Mouse (Mus musculus): ENCODE results near the gene Olfr1030. TPM values are rescaled to one million over a fixed set of nuclear protein-coding genes. Genes with fewer than 3 reads are reported as not detected.
"Not testable (repeated sequence)": the region's sequence is repeated elsewhere in the genome, so short reads cannot be mapped to it uniquely, and the experiment has no call there.

Gene Olfr1030
- polyA plus RNA-seq (2014; fragmentation: Nextera tagmentation; extraction: Ambion mirVana), result not detected in 2 replicates

DNA sequence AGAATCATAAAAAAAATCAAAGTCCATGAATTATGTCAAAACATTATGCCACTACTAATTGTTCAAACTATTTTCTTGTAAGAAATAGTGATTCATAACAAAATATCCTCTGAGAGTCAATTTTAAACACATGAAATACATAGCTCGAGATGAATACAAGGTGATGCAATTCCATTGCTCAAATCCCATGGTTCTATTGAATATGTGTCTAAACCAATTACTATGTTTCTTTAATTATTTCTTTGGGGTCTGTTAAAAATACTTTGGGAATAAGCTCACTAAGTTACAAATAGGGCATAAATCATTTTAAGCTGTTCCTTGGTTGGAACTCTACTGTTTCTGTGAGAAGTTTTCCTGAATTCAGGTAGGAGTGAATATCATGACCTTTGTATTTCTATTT is at the start of gene Olfr1030:
Gene Olfr1030 (plus strand): TSS at position 301 of the 400 bp plus-strand sequence.
- H3K36me3 ChIP-seq (ENCODE audit: control insufficient read depth, insufficient read depth, low read length), result no peaks in the 10 kb centered on the region
- no peaks in the 10 kb centered on the region for H3K4me1 ChIP-seq (replicated peaks; ENCODE audit: control insufficient read depth, insufficient read depth, low read length)
- no peaks in the 10 kb centered on the region for H3K9me3 ChIP-seq (ENCODE audit: control insufficient read depth, low read length)
- H3K4me3 ChIP-seq (ENCODE audit: low read depth, low read length), result no peak within 1 kb of the TSS
- 71% methylated on average over 1 of the region's 1 CpGs for WGBS
- no peak within 1 kb of the TSS for H3K9ac ChIP-seq (ENCODE audit: low read depth, low read length)
- no peak within 1 kb of the TSS for H3K4me2 ChIP-seq
- no peak within 1 kb of the TSS for H3K27ac ChIP-seq (ENCODE audit: low read depth, low read length)
- no peaks in the 10 kb centered on the region for H3K27me3 ChIP-seq (replicated peaks; ENCODE audit: control insufficient read depth, insufficient read depth, low read length)
- DNase-seq (ENCODE audit: low spot score) (no peak), ATAC-seq (replicated peaks; ENCODE audit: low FRiP score) (no peak)

DNA sequence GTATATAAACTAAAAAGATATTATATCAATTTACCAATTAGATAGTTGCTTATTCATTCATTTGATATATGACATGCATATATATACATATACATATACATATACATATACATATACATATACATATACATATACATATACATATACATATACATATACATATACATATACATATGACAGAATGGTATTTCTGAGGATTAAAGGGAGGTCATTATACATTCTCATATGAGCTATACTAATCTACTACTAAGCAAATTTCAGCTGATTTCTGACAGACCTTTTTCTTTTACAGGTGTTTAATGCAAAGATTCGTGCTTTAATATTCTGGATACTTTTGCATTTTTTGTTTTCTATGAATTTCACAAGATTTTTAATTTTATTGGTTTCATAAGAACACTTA is 28.9 kb upstream of the Olfr1030 start, which contains the start of gene Olfr1028:
Gene Olfr1028 (plus strand): TSS at position 301 of the 400 bp plus-strand sequence.
- 65% methylated on average over 1 of the region's 1 CpGs for WGBS

DNA sequence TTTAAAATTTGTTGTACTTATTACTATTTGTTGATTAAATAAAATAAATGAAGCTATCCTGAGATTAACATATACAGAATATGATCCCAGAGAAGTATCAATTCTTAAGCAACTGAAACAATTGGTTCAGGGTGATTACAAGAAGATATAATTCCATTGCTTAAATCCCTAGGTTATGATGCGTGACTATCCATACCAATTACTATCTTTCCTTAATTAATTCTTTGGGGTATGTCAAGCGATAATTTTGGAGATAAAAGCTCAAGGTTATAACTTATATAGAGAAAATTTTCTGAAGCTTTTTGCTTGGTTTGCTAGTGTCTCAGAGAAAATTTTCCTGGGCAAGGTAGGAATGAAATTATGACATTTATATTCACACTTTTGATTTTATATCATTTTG is 5.5 kb upstream of the Olfr1030 start, which contains the start of gene Olfr1029:
Gene Olfr1029 (plus strand): TSS at position 301 of the 400 bp plus-strand sequence.
- H3K9me3 ChIP-seq (ENCODE audit: control insufficient read depth, low read length), result no peaks in the 10 kb centered on the region
- H3K4me3 ChIP-seq (ENCODE audit: low read depth, low read length), result no peak within 1 kb of the TSS
- H3K36me3 ChIP-seq (ENCODE audit: control insufficient read depth, insufficient read depth, low read length), result no peaks in the 10 kb centered on the region
- H3K4me2 ChIP-seq, result no peak within 1 kb of the TSS
- H3K27ac ChIP-seq (ENCODE audit: low read depth, low read length), result no peak within 1 kb of the TSS
- no peaks in the 10 kb centered on the region for H3K4me1 ChIP-seq (replicated peaks; ENCODE audit: control insufficient read depth, insufficient read depth, low read length)
- 91% methylated on average over 2 of the region's 2 CpGs for WGBS
- no peak for DNase-seq (ENCODE audit: low spot score)
- ATAC-seq (replicated peaks; ENCODE audit: low FRiP score), result no peak
- no peak within 1 kb of the TSS for H3K9ac ChIP-seq (ENCODE audit: low read depth, low read length)
- H3K27me3 ChIP-seq (replicated peaks; ENCODE audit: control insufficient read depth, insufficient read depth, low read length), result no peaks in the 10 kb centered on the region

More for the DNA sequence above, 28.9 kb upstream of the Olfr1030 start, which contains the start of gene Olfr1028:
- Histone ChIP-seq H3K4me3 (ENCODE audit: low read depth, low read length) (no peak within 1 kb of the TSS), H3K27ac (ENCODE audit: low read depth, low read length) (no peak within 1 kb of the TSS), H3K4me2 (no peak within 1 kb of the TSS), H3K4me1 (replicated peaks; ENCODE audit: control insufficient read depth, insufficient read depth, low read length) (no peaks in the 10 kb centered on the region), H3K9me3 (ENCODE audit: control insufficient read depth, low read length) (no peaks in the 10 kb centered on the region), H3K9ac (ENCODE audit: low read depth, low read length) (no peak within 1 kb of the TSS), H3K36me3 (ENCODE audit: control insufficient read depth, insufficient read depth, low read length) (no peaks in the 10 kb centered on the region), H3K27me3 (replicated peaks; ENCODE audit: control insufficient read depth, insufficient read depth, low read length) (no peaks in the 10 kb centered on the region)
- ATAC-seq (replicated peaks; ENCODE audit: low FRiP score) (no peak), DNase-seq (ENCODE audit: low spot score) (no peak)

DNA sequence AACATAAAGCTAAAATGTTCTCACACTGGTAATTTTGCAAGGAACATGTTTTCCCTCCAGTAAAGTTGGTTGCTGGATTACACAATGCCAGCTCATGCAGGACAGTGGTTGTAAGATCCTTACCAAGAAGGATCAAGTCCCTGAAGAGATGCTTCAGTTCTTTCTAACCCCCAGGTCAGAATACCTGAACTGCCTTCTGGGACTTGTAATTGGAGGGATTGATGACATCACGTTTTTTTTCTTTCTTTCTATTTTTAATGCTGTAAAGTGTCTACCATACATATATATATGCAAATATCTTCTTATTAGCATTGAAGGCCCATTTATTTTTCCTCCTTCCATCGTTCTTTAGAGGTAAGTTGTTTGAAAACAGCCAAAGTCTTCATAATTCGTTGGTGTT is 10.9 kb downstream of the Olfr1030 start, which contains the start of gene Olfr1031:
Gene Olfr1031 (plus strand): TSS at position 301 of the 400 bp plus-strand sequence.
- Histone ChIP-seq H3K4me2 (no peak within 1 kb of the TSS), H3K9ac (ENCODE audit: low read depth, low read length) (no peak within 1 kb of the TSS), H3K4me3 (ENCODE audit: low read depth, low read length) (no peak within 1 kb of the TSS), H3K9me3 (ENCODE audit: control insufficient read depth, low read length) (no peaks in the 10 kb centered on the region), H3K27me3 (replicated peaks; ENCODE audit: control insufficient read depth, insufficient read depth, low read length) (no peaks in the 10 kb centered on the region), H3K4me1 (replicated peaks; ENCODE audit: control insufficient read depth, insufficient read depth, low read length) (no peaks in the 10 kb centered on the region), H3K27ac (ENCODE audit: low read depth, low read length) (no peak within 1 kb of the TSS), H3K36me3 (ENCODE audit: control insufficient read depth, insufficient read depth, low read length) (no peaks in the 10 kb centered on the region)
- WGBS, result 52% methylated on average over 3 of the region's 3 CpGs
- ATAC-seq (replicated peaks; ENCODE audit: low FRiP score), result no peak
- no peak for DNase-seq (ENCODE audit: low spot score)

DNA sequence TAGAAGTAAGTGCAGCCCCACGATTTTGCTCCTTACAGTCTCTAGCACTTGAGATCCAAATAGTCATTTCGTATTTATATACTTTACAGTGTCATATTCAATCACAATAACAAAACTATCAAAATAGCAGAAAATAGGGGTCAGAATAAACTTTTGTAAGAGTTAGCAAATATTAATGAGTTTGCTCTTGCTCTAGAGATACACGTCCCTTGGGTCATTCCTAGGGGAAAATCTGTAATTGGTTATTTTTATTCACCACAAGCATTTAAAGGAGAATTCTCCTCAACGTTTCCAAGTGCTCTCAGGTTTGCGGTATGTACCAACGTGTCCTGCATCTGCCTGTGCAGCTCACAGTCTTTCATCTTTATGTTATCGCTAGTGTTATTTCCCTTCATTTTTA is 26.2 kb downstream of the Olfr1030 start, which contains the start of gene Olfr1032:
Gene Olfr1032 (plus strand): TSS at position 301 of the 400 bp plus-strand sequence.
- H3K9me3 ChIP-seq (ENCODE audit: control insufficient read depth, low read length), result no peaks in the 10 kb centered on the region
- H3K27ac ChIP-seq (ENCODE audit: low read depth, low read length), result no peak within 1 kb of the TSS
- no peak within 1 kb of the TSS for H3K4me2 ChIP-seq
- H3K9ac ChIP-seq (ENCODE audit: low read depth, low read length), result no peak within 1 kb of the TSS
- H3K27me3 ChIP-seq (replicated peaks; ENCODE audit: control insufficient read depth, insufficient read depth, low read length), result no peaks in the 10 kb centered on the region
- DNase-seq (ENCODE audit: low spot score) (no peak), ATAC-seq (replicated peaks; ENCODE audit: low FRiP score) (no peak)
- H3K4me1 ChIP-seq (replicated peaks; ENCODE audit: control insufficient read depth, insufficient read depth, low read length), result no peaks in the 10 kb centered on the region
- no peaks in the 10 kb centered on the region for H3K36me3 ChIP-seq (ENCODE audit: control insufficient read depth, insufficient read depth, low read length)
- WGBS, result 78% methylated on average over 7 of the region's 7 CpGs
- H3K4me3 ChIP-seq (ENCODE audit: low read depth, low read length), result no peak within 1 kb of the TSS

DNA sequence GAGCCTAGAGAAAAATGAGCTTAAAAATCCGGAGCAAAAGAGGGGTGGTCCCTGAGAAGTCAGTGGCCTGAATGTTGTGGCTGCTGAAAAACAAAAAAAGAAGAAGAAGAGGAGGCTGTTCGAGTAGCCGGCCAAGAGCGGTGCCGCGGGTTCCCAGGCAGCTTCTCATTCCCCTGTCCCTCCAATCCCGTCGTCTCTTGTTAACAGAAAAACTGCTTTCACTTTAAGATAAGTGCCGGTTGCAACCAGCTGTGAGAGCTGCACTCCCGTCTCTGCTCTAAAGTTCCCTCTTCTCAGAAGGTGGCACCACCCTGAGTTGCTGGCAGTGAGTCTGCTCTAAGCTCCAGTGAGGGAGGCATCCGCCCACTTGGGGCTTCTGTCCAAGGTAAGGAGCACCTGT is 41.3 kb downstream of the Olfr1030 start, which contains the start of gene Olfr1033:
Gene Olfr1033 (plus strand): TSS at position 228 of the 400 bp plus-strand sequence.
- WGBS, result 2% methylated on average over 10 of the region's 11 CpGs
- H3K27ac ChIP-seq (ENCODE audit: low read depth, low read length); DNase-seq (ENCODE audit: low spot score); H3K9ac ChIP-seq (ENCODE audit: low read depth, low read length); H3K9me3 ChIP-seq (ENCODE audit: control insufficient read depth, low read length); ATAC-seq (replicated peaks; ENCODE audit: low FRiP score); H3K27me3 ChIP-seq (replicated peaks; ENCODE audit: control insufficient read depth, insufficient read depth, low read length); H3K4me1 ChIP-seq (replicated peaks; ENCODE audit: control insufficient read depth, insufficient read depth, low read length); H3K36me3 ChIP-seq (ENCODE audit: control insufficient read depth, insufficient read depth, low read length): not testable (repeated sequence)
- H3K4me2 ChIP-seq, result peak within 1 kb of the TSS; percentile 48
- peak within 1 kb of the TSS; percentile 23; the same call in 1 of the 2 replicates for H3K4me3 ChIP-seq (ENCODE audit: low read depth, low read length)

DNA sequence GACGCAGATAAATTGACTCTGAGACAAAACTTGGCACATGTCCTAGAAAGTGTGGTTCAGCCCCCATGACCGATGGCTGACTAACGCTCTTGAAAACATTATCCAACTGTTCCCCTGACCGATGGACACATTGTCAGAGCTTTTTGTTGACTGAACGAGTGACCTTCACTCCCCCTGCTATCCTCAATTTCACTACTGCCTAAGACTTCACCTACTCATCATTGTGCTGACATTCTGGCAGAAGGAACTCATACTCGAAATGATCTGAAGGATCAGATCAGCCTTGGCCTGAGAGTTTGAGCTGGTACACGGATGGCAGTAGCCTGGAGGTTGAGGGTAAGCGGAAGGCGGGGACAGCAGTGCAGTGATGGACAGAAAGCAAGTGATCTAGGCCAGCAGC is 42.4 kb downstream of the Olfr1030 start:
- not testable (repeated sequence) for H3K4me3 ChIP-seq (ENCODE audit: low read depth, low read length); H3K4me2 ChIP-seq; H3K9me3 ChIP-seq (ENCODE audit: control insufficient read depth, low read length); DNase-seq (ENCODE audit: low spot score); ATAC-seq (replicated peaks; ENCODE audit: low FRiP score); H3K9ac ChIP-seq (ENCODE audit: low read depth, low read length); H3K27ac ChIP-seq (ENCODE audit: low read depth, low read length); H3K4me1 ChIP-seq (replicated peaks; ENCODE audit: control insufficient read depth, insufficient read depth, low read length); H3K36me3 ChIP-seq (ENCODE audit: control insufficient read depth, insufficient read depth, low read length); H3K27me3 ChIP-seq (replicated peaks; ENCODE audit: control insufficient read depth, insufficient read depth, low read length)
- 50% methylated on average over 3 of the region's 9 CpGs for WGBS

Other genes with a start within 250 kb of the Olfr1030 start
- gene Olfr1012, start 216.5 kb upstream of the Olfr1030 start, polyA plus RNA-seq (2014; fragmentation: Nextera tagmentation; extraction: Ambion mirVana), result not detected in 2 replicates
- gene Olfr1013, start 212.2 kb upstream of the Olfr1030 start, polyA plus RNA-seq (2014; fragmentation: Nextera tagmentation; extraction: Ambion mirVana), result not detected in 2 replicates
- gene Olfr1014, start 206.6 kb upstream of the Olfr1030 start, polyA plus RNA-seq (2014; fragmentation: Nextera tagmentation; extraction: Ambion mirVana), result not detected in 2 replicates
- not detected in 2 replicates for gene Olfr1015, start 197.3 kb upstream of the Olfr1030 start, polyA plus RNA-seq (2014; fragmentation: Nextera tagmentation; extraction: Ambion mirVana)
- gene Olfr1016, start 176.7 kb upstream of the Olfr1030 start, polyA plus RNA-seq (2014; fragmentation: Nextera tagmentation; extraction: Ambion mirVana), result not detected in 2 replicates
- gene Olfr1018, start 160.8 kb upstream of the Olfr1030 start, polyA plus RNA-seq (2014; fragmentation: Nextera tagmentation; extraction: Ambion mirVana), result not detected in 2 replicates
- not detected in 2 replicates for gene Olfr1019, start 133.8 kb upstream of the Olfr1030 start, polyA plus RNA-seq (2014; fragmentation: Nextera tagmentation; extraction: Ambion mirVana)
- gene Olfr1020, start 132.2 kb upstream of the Olfr1030 start, polyA plus RNA-seq (2014; fragmentation: Nextera tagmentation; extraction: Ambion mirVana), result not detected in 2 replicates
- not detected in 2 replicates for gene Olfr1022, start 110.7 kb upstream of the Olfr1030 start, polyA plus RNA-seq (2014; fragmentation: Nextera tagmentation; extraction: Ambion mirVana)
- gene Olfr1023, start 93.6 kb upstream of the Olfr1030 start, polyA plus RNA-seq (2014; fragmentation: Nextera tagmentation; extraction: Ambion mirVana), result not detected in 2 replicates
- gene Olfr1024, start 74.2 kb upstream of the Olfr1030 start, polyA plus RNA-seq (2014; fragmentation: Nextera tagmentation; extraction: Ambion mirVana), result not detected in 2 replicates
- gene Olfr1025-ps1, start 64.1 kb upstream of the Olfr1030 start, polyA plus RNA-seq (2014; fragmentation: Nextera tagmentation; extraction: Ambion mirVana), result not detected in 2 replicates
- not detected in 2 replicates for gene Olfr1026, start 57.7 kb upstream of the Olfr1030 start, polyA plus RNA-seq (2014; fragmentation: Nextera tagmentation; extraction: Ambion mirVana)
- gene Olfr1028, start 28.8 kb upstream of the Olfr1030 start, polyA plus RNA-seq (2014; fragmentation: Nextera tagmentation; extraction: Ambion mirVana), result not detected in 2 replicates
- gene Olfr1029, start 5.4 kb upstream of the Olfr1030 start, polyA plus RNA-seq (2014; fragmentation: Nextera tagmentation; extraction: Ambion mirVana), result not detected in 2 replicates
- not detected in 2 replicates for gene Olfr1031, start 11.0 kb downstream of the Olfr1030 start, polyA plus RNA-seq (2014; fragmentation: Nextera tagmentation; extraction: Ambion mirVana)
- gene Olfr1032, start 26.3 kb downstream of the Olfr1030 start, polyA plus RNA-seq (2014; fragmentation: Nextera tagmentation; extraction: Ambion mirVana), result not detected in 2 replicates
- gene Olfr1033, start 41.4 kb downstream of the Olfr1030 start, polyA plus RNA-seq (2014; fragmentation: Nextera tagmentation; extraction: Ambion mirVana), result 0.60 and 0.88 TPM in 2 replicates
- not detected in 2 replicates for gene Olfr1034, start 66.6 kb downstream of the Olfr1030 start, polyA plus RNA-seq (2014; fragmentation: Nextera tagmentation; extraction: Ambion mirVana)
- gene Olfr1036, start 94.7 kb downstream of the Olfr1030 start, polyA plus RNA-seq (2014; fragmentation: Nextera tagmentation; extraction: Ambion mirVana), result not detected in 2 replicates
- not detected in 2 replicates for gene Olfr1037, start 108.1 kb downstream of the Olfr1030 start, polyA plus RNA-seq (2014; fragmentation: Nextera tagmentation; extraction: Ambion mirVana)
- gene Olfr1039, start 156.7 kb downstream of the Olfr1030 start, polyA plus RNA-seq (2014; fragmentation: Nextera tagmentation; extraction: Ambion mirVana), result not detected in 2 replicates
- gene Olfr1040, start 167.5 kb downstream of the Olfr1030 start, polyA plus RNA-seq (2014; fragmentation: Nextera tagmentation; extraction: Ambion mirVana), result not detected in 2 replicates
- gene Olfr1042, start 182.6 kb downstream of the Olfr1030 start, polyA plus RNA-seq (2014; fragmentation: Nextera tagmentation; extraction: Ambion mirVana), result not detected in 2 replicates
- not detected in 2 replicates for gene Olfr1043, start 188.2 kb downstream of the Olfr1030 start, polyA plus RNA-seq (2014; fragmentation: Nextera tagmentation; extraction: Ambion mirVana)
- gene Olfr1044, start 198.5 kb downstream of the Olfr1030 start, polyA plus RNA-seq (2014; fragmentation: Nextera tagmentation; extraction: Ambion mirVana), result not detected in 2 replicates
- gene Olfr52, start 206.4 kb downstream of the Olfr1030 start, polyA plus RNA-seq (2014; fragmentation: Nextera tagmentation; extraction: Ambion mirVana), result not detected in 2 replicates
- gene Olfr1045, start 223.7 kb downstream of the Olfr1030 start, polyA plus RNA-seq (2014; fragmentation: Nextera tagmentation; extraction: Ambion mirVana), result not detected in 2 replicates
- not detected in 2 replicates for gene Olfr1046, start 240.0 kb downstream of the Olfr1030 start, polyA plus RNA-seq (2014; fragmentation: Nextera tagmentation; extraction: Ambion mirVana)